Mouse (Mus musculus) liver, adult (tissue): ENCODE results near the gene Arpc4.

Experiments
- GATA4 ChIP-seq: IDR thresholded peaks from 2 replicates; pipeline ENCODE4 v1.6.1; 2014; ENCODE audit warnings: mild to moderate bottlenecking, low read length; ENCODE audit not compliant: insufficient replicate concordance

The Arpc4 gene

DNA sequence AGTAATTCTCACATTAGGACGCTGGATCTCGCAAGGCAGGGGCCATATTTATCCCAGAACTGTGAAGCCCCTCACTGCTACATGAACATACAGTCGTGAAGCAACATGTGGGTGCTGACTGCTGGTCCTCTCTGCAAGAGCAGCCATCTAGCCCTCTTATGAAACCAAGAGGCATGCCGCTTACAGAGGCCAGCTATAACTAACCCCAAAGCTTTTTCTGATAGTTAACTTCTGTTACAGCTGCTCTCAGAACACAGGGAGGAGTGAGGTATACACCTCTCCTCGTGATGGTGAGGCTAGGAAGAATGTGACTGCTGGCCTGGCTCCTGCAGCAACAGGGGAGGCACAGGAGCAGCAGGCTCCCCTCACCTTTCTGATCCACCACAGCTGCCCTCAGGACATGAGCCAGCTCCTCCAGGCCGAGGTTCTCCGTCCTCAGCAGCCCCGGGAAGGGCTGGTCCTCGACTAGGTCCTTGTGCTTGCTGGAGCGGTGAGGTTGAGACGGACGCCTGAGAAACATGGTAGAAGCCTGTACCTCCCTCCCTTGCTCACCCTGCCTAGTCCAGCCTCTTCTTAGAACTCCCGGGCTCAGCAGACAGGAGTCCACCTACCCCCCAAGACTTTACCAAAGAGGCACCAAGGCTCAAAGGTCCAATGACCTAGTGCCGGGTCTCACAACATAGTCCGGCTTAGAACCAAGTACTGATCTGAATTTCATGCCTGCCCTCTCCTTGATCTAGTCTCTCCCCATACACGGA is 40.7 kb downstream of the Arpc4 start:
- TF ChIP-seq GATA4 = no peak

- TF ChIP-seq GATA4 = no peak
Measured at GRCm38 (mm10) chr6:113419199-113419587, 41.3 kb downstream of the Arpc4 start, which contains the start of gene Rpusd3. Gene Rpusd3, minus strand, starts transcription at chr6:113419340.

GRCm38 (mm10) chr6:113423000-113423399 is 45.1 kb downstream of the Arpc4 start:
- no peak for TF ChIP-seq GATA4

GRCm38 (mm10) chr6:113424187-113424586 is 46.3 kb downstream of the Arpc4 start:
- no peak for TF ChIP-seq GATA4

- TF ChIP-seq GATA4 = no peak
Measured at GRCm38 (mm10) chr6:113426696-113427095, 48.8 kb downstream of the Arpc4 start.

GRCm38 (mm10) chr6:113427397-113427796 is 49.5 kb downstream of the Arpc4 start:
- peak; percentile 53; the same call in 1 of the 2 replicates for TF ChIP-seq GATA4

- TF ChIP-seq GATA4 = no peak
Measured at GRCm38 (mm10) chr6:113428006-113428405, 50.1 kb downstream of the Arpc4 start.

DNA sequence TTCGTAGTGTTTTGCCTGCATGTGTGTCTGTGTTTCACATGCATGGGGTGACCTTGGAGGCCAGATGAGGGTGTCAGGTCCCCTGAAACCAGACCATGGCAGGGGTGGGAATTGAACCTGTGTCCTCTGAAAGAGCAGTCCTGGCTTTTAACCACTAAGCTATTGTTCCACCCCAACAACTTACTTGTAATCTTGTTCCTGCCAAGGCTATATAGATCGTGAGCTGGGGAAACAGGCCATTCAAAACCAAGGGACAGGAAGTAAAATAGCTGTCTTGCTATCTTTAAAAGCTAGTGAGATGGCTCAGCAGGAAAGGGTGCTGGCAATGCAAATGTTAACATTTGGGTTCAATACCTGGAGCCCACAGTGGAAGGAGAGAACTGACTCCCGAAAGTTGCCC is 52.0 kb downstream of the Arpc4 start:
- no peak for TF ChIP-seq GATA4

GRCm38 (mm10) chr6:113430846-113431245 is 52.9 kb downstream of the Arpc4 start:
- TF ChIP-seq GATA4 = no peak

GRCm38 (mm10) chr6:113431801-113432200 is 53.9 kb downstream of the Arpc4 start:
- no peak for TF ChIP-seq GATA4

- no peak for TF ChIP-seq GATA4
Measured at GRCm38 (mm10) chr6:113433661-113434060, 55.7 kb downstream of the Arpc4 start.

GRCm38 (mm10) chr6:113434691-113435090 is 56.8 kb downstream of the Arpc4 start:
- no peak for TF ChIP-seq GATA4

DNA sequence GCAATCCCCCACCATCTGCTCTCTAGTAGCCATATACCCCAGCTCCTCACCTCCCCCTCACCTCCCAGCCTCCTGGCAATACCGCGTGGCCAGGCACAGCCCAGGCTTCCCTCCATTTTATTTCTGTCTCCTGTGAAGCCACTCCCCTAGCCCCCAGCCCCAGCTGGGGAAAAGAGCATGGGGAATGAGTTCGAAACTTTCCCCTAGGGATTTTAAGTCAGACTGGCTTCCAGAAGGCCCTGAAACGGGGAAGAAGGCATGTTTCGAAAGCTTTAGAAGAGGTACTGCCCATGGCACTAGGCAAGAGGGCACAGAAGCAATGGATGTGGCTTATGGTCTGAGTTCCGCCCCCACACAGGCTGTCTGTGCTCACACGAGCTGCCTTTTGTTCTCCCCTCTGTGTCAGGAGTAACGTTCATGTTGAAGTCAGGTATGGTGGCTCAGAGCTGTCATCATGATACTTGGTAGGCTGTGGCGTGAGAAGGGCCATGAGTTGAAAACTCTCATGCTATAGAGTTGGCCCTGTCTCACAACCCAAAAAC is 57.8 kb downstream of the Arpc4 start, which contains the start of gene Cidec:
Gene Cidec (minus strand): TSS at position 97 of the 542 bp plus-strand sequence.
- no peak for TF ChIP-seq GATA4

- TF ChIP-seq GATA4 = no peak
Measured at GRCm38 (mm10) chr6:113437135-113437534, 59.2 kb downstream of the Arpc4 start.

GRCm38 (mm10) chr6:113438721-113439430 is 61.0 kb downstream of the Arpc4 start:
- no peak for TF ChIP-seq GATA4
